Mouse (Mus musculus) neural tube, embryonic 11.5 days (tissue): ENCODE results near the gene C2cd6. TPM values are rescaled to one million over a fixed set of nuclear protein-coding genes. Genes with fewer than 3 reads are reported as not detected.

Source experiments
- polyA plus RNA-seq: library from polyadenylated mRNA; unstranded; fragments of >200 nt; fragmentation: Nextera tagmentation; extraction: Ambion mirVana; gene quantifications from 2 replicates; pipeline ENCODE4 v1.2.1, GENCODE M21; 2014

Gene C2cd6
- polyA plus RNA-seq, 1 experiment from 2014 or later = not detected

Other genes starting within 250 kb of the C2cd6 start
- 13.7 and 14.0 TPM in 2 replicates for gene Trak2, start 121.5 kb downstream of the C2cd6 start, polyA plus RNA-seq
- 37.4 and 44.7 TPM in 2 replicates for gene Stradb, start 121.4 kb downstream of the C2cd6 start, polyA plus RNA-seq
- gene Tmem237, start 25.5 kb upstream of the C2cd6 start, polyA plus RNA-seq = 44.2 and 48.2 TPM in 2 replicates
- gene Mpp4, start 68.5 kb upstream of the C2cd6 start, polyA plus RNA-seq = 0.42 and 0.43 TPM in 2 replicates
- gene Als2, start 142.3 kb upstream of the C2cd6 start, polyA plus RNA-seq = 18.6 and 19.0 TPM in 2 replicates
- gene Cdk15, start 162.0 kb upstream of the C2cd6 start, polyA plus RNA-seq = 0.31 and 0.89 TPM in 2 replicates